Mouse (Mus musculus) spleen, postnatal 14 days (tissue): ENCODE measurements at regions not wholly inside any gene's neighbourhood (a gene's known extent, or its start where the extent isn't known, plus 50 kb on each side); places are given as distances from the start of the nearest gene placed in this dataset.

Experiments
- DNase-seq, 2 experiments: peaks; one replicate each; pipeline ENCODE4 v3.0.0; 2021 to 2022; ENCODE audit warnings: low spot score in 2 of 2

- no peak for DNase-seq
Measured at GRCm38 (mm10) chr6:91619009-91619408, 64.8 kb upstream of the Slc6a6 start.

- DNase-seq, result no peak
Measured at GRCm38 (mm10) chr6:91619735-91620732, 63.8 kb upstream of the Slc6a6 start.

- DNase-seq, result no peak
Measured at GRCm38 (mm10) chr6:91621437-91621836, 62.4 kb upstream of the Slc6a6 start.

GRCm38 (mm10) chr6:91622425-91622824, 61.4 kb upstream of the Slc6a6 start:
- no peak for DNase-seq

- DNase-seq, result no peak
Measured at GRCm38 (mm10) chr6:91623646-91624045, 60.2 kb upstream of the Slc6a6 start.

- DNase-seq, result no peak
Measured at GRCm38 (mm10) chr6:91629230-91629629, 54.6 kb upstream of the Slc6a6 start.

- no peak for DNase-seq
Measured at GRCm38 (mm10) chr6:91631261-91631660, 52.6 kb upstream of the Slc6a6 start.
